Mouse (Mus musculus) c-Kit-positive CD71-positive TER-119-positive erythroid progenitor cells, embryonic 14.5 days (primary cell): Measurements from ENCODE around the gene Osbpl10.
"Not testable (repeated sequence)": the region's sequence is repeated elsewhere in the genome, so short reads cannot be mapped to it uniquely, and the experiment has no call there.

Experiments
- DNase-seq: peaks from one replicate; pipeline ENCODE4 v3.0.0-alpha.2; 2013; ENCODE audit warnings: low spot score

Gene Osbpl10

GRCm38 (mm10) chr9:115220466-115220865, 242.1 kb downstream of the Osbpl10 start:
- DNase-seq: no peak

GRCm38 (mm10) chr9:115221265-115221664, 242.9 kb downstream of the Osbpl10 start:
- DNase-seq: no peak

- no peak for DNase-seq
Observed at GRCm38 (mm10) chr9:115224744-115225354, 246.5 kb downstream of the Osbpl10 start.

- DNase-seq: no peak
Observed at GRCm38 (mm10) chr9:115229145-115229544, 250.8 kb downstream of the Osbpl10 start.

- DNase-seq: no peak
Observed at GRCm38 (mm10) chr9:115229676-115230075, 251.3 kb downstream of the Osbpl10 start.

- DNase-seq: no peak
Observed at GRCm38 (mm10) chr9:115230141-115230540, 251.8 kb downstream of the Osbpl10 start.

- DNase-seq: no peak
Observed at GRCm38 (mm10) chr9:115231476-115231875, 253.1 kb downstream of the Osbpl10 start.

GRCm38 (mm10) chr9:115233721-115234120, 255.4 kb downstream of the Osbpl10 start:
- DNase-seq: no peak

- DNase-seq: no peak
Observed at GRCm38 (mm10) chr9:115234561-115234960, 256.2 kb downstream of the Osbpl10 start.

GRCm38 (mm10) chr9:115236352-115236841, 258.0 kb downstream of the Osbpl10 start:
- DNase-seq: no peak

GRCm38 (mm10) chr9:115237943-115238342, 259.6 kb downstream of the Osbpl10 start:
- peak; percentile 45 for DNase-seq

GRCm38 (mm10) chr9:115239861-115240260, 261.5 kb downstream of the Osbpl10 start:
- no peak for DNase-seq

- no peak for DNase-seq
Observed at GRCm38 (mm10) chr9:115243630-115244029, 265.3 kb downstream of the Osbpl10 start.

- no peak for DNase-seq
Observed at GRCm38 (mm10) chr9:115245092-115245491, 266.7 kb downstream of the Osbpl10 start.

- peak; percentile 40 for DNase-seq
Observed at GRCm38 (mm10) chr9:115249145-115249544, 270.8 kb downstream of the Osbpl10 start.

GRCm38 (mm10) chr9:115257733-115258286, 279.4 kb downstream of the Osbpl10 start:
- no peak for DNase-seq

GRCm38 (mm10) chr9:115259866-115260265, 281.5 kb downstream of the Osbpl10 start:
- DNase-seq: no peak

GRCm38 (mm10) chr9:115260464-115260863, 282.1 kb downstream of the Osbpl10 start:
- peak; percentile 25 for DNase-seq

GRCm38 (mm10) chr9:115261456-115261855, 283.1 kb downstream of the Osbpl10 start:
- DNase-seq: no peak

- DNase-seq: no peak
Observed at GRCm38 (mm10) chr9:115261896-115262295, 283.5 kb downstream of the Osbpl10 start.

- DNase-seq: no peak
Observed at GRCm38 (mm10) chr9:115271556-115271955, 293.2 kb downstream of the Osbpl10 start.

GRCm38 (mm10) chr9:115272451-115272850, 294.1 kb downstream of the Osbpl10 start:
- DNase-seq: not testable (repeated sequence)

GRCm38 (mm10) chr9:115273095-115273649, 294.8 kb downstream of the Osbpl10 start:
- DNase-seq: no peak
